Mouse (Mus musculus): ENCODE measurements around the gene Clec12a.

DNA sequence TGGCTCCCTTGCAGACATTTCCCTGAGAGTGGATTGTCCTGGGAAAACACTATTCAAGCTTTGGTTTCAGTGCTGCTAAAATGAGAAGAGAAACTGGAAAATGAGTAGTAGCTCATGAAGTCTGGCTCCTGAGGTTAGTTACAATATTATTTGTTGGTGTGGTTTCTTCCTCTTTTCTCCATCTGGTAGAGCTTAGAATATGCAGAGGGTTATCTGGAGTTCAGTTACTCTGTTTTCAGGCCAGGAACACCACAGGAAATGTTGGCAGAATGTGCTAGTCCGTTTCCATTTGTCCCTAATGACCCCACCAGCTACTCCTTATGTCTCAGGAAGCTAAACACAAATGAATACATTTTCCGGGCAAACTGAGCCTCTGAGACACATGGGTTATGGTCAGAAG is 64.8 kb downstream of the Clec12a start:
- TF ChIP-seq CTCF (IDR thresholded peaks at IDR 0.05; ENCODE audit: extremely low read depth, insufficient read depth, insufficient read length, insufficient replicate concordance) (no peak), POLR2A (IDR thresholded peaks at IDR 0.05; ENCODE audit: low read depth, low read length) (no peak)
